Mouse (Mus musculus) MEL (cell line): ENCODE results near the gene Itga11. TPM values are rescaled to one million over a fixed set of nuclear protein-coding genes. Genes with fewer than 3 reads are reported as not detected.

Source experiments
- DNase-seq: peaks from one replicate; pipeline ENCODE4 v3.0.0; 2011; ENCODE audit warnings: low read depth, low spot score
- H3K27ac ChIP-seq: 2 replicates; pipeline ENCODE4 v1.5.1; 2012; ENCODE audit warnings: low read depth, mild to moderate bottlenecking, control low read depth, low read length, moderate library complexity; ENCODE audit not compliant: control insufficient read depth
- H3K27me3 ChIP-seq, 2 experiments: fragments of 150-350 bp in 1 of 2; sonication (generic) in 1 of 2; 2 replicates each; pipeline ENCODE4 v1.6.1; 2012; ENCODE audit warnings: low read length in 2 of 2, mild to moderate bottlenecking in 2 of 2, improper control_type of control experiment in 1 of 2, moderate library complexity in 1 of 2; ENCODE audit not compliant: insufficient read depth in 2 of 2, control insufficient read depth in 1 of 2
- H3K36me3 ChIP-seq, 2 experiments: 2 replicates each; pipeline ENCODE4 v1.6.1; 2012 to 2014; ENCODE audit warnings: low read length in 2 of 2, improper control_type of control experiment in 1 of 2, inconsistent platforms in 1 of 2, mild to moderate bottlenecking in 1 of 2; ENCODE audit not compliant: insufficient read depth in 2 of 2, control insufficient read depth in 1 of 2
- H3K4me1 ChIP-seq, 2 experiments: fragments of 150-350 bp in 1 of 2; sonication (generic) in 1 of 2; 2 replicates each; pipeline ENCODE4 v1.6.1; 2012; ENCODE audit warnings: low read length in 2 of 2, improper control_type of control experiment in 1 of 2, mild to moderate bottlenecking in 1 of 2; ENCODE audit not compliant: insufficient read depth in 2 of 2, control insufficient read depth in 1 of 2
- H3K4me3 ChIP-seq, 2 experiments: fragments of 150-350 bp in 1 of 2; sonication (generic) in 1 of 2; 2 replicates each; pipeline ENCODE4 v1.5.1; 2012; ENCODE audit warnings: low read depth in 2 of 2, low read length in 2 of 2, mild to moderate bottlenecking in 2 of 2, moderate library complexity in 2 of 2, control low read depth in 1 of 2, improper control_type of control experiment in 1 of 2; ENCODE audit not compliant: control insufficient read depth in 1 of 2, insufficient read depth in 1 of 2
- H3K79me2 ChIP-seq: 2 replicates; pipeline ENCODE4 v1.6.1; 2012; ENCODE audit warnings: mild to moderate bottlenecking, low read length, moderate library complexity; ENCODE audit not compliant: control insufficient read depth, poor library complexity, insufficient read depth
- H3K9ac ChIP-seq: 2 replicates; pipeline ENCODE4 v1.6.1; 2012; ENCODE audit warnings: low read depth, mild to moderate bottlenecking, control low read depth, low read length, moderate library complexity; ENCODE audit not compliant: control insufficient read depth, poor library complexity, severe bottlenecking
- H3K9me3 ChIP-seq: fragments of 150-350 bp; sonication (generic); replicated peaks from 2 replicates; pipeline ENCODE4 v1.6.1; 2012; ENCODE audit warnings: mild to moderate bottlenecking, low read length, improper control_type of control experiment, moderate library complexity; ENCODE audit not compliant: insufficient read depth
- CHD1 ChIP-seq: IDR thresholded peaks from 2 replicates; pipeline ENCODE4 v1.6.1; 2012; ENCODE audit warnings: low read depth, mild to moderate bottlenecking, inconsistent platforms, low read length, improper control_type of control experiment
- ELF1 ChIP-seq: IDR thresholded peaks from 2 replicates; pipeline ENCODE4 v1.6.1; 2014; ENCODE audit warnings: low read depth, mild to moderate bottlenecking, inconsistent platforms, low read length, improper control_type of control experiment, moderate library complexity
- EP300 ChIP-seq, 2 experiments: IDR thresholded peaks; 2 replicates each; pipeline ENCODE4 v1.6.1; 2011; ENCODE audit warnings: improper control_type of control experiment in 2 of 2, low read length in 2 of 2, low read depth in 1 of 2, mild to moderate bottlenecking in 1 of 2
- ETS1 ChIP-seq: IDR thresholded peaks from 2 replicates; pipeline ENCODE4 v1.6.1; 2012; ENCODE audit warnings: low read depth, mild to moderate bottlenecking, inconsistent platforms, low read length, improper control_type of control experiment, moderate library complexity
- GABPA ChIP-seq: IDR thresholded peaks from 2 replicates; pipeline ENCODE4 v1.6.1; 2012; ENCODE audit warnings: low read depth, mild to moderate bottlenecking, inconsistent platforms, low read length, improper control_type of control experiment, moderate library complexity
- HCFC1 ChIP-seq: IDR thresholded peaks from 2 replicates; pipeline ENCODE4 v1.6.1; 2012; ENCODE audit warnings: low read depth, mild to moderate bottlenecking, inconsistent platforms, low read length, improper control_type of control experiment, moderate library complexity
- KAT2A ChIP-seq: conservative IDR thresholded peaks from 2 replicates; pipeline ENCODE4 v1.6.1; 2012; ENCODE audit warnings: low read depth, low read length, improper control_type of control experiment, inconsistent platforms
- MAFK ChIP-seq: IDR thresholded peaks from 2 replicates; pipeline ENCODE4 v1.6.1; 2011; ENCODE audit warnings: low read depth, mild to moderate bottlenecking, low read length, improper control_type of control experiment, borderline replicate concordance
- MAX ChIP-seq: IDR thresholded peaks from 2 replicates; pipeline ENCODE4 v1.6.1; 2011; ENCODE audit warnings: low read length, improper control_type of control experiment
- MEF2A ChIP-seq: IDR thresholded peaks from 2 replicates; pipeline ENCODE4 v1.6.1; 2014; ENCODE audit warnings: low read depth, mild to moderate bottlenecking, inconsistent platforms, low read length, improper control_type of control experiment; ENCODE audit not compliant: poor library complexity, insufficient replicate concordance, severe bottlenecking; ENCODE audit errors: extremely low read depth
- MYB ChIP-seq: IDR thresholded peaks from 2 replicates; pipeline ENCODE4 v1.6.1; 2011; ENCODE audit warnings: mild to moderate bottlenecking, low read depth, low read length, improper control_type of control experiment
- MYC ChIP-seq: IDR thresholded peaks from 2 replicates; pipeline ENCODE4 v1.6.1; 2011; ENCODE audit warnings: low read depth, mild to moderate bottlenecking, low read length, improper control_type of control experiment, moderate library complexity
- NRF1 ChIP-seq: IDR thresholded peaks from 2 replicates; pipeline ENCODE4 v1.6.1; 2014; ENCODE audit warnings: low read depth, mild to moderate bottlenecking, inconsistent platforms, low read length, improper control_type of control experiment, moderate library complexity; ENCODE audit not compliant: poor library complexity, insufficient read depth, severe bottlenecking
- POLR2A ChIP-seq, 2 experiments: IDR thresholded peaks; 2 replicates each; pipeline ENCODE4 v1.6.1; 2011 to 2012; ENCODE audit warnings: low read length in 2 of 2, mild to moderate bottlenecking in 2 of 2, control low read depth in 1 of 2, improper control_type of control experiment in 1 of 2, low read depth in 1 of 2, moderate library complexity in 1 of 2; ENCODE audit not compliant: control insufficient read depth in 1 of 2, insufficient read depth in 1 of 2, poor library complexity in 1 of 2
- RAD21 ChIP-seq: IDR thresholded peaks from 2 replicates; pipeline ENCODE4 v1.6.1; 2011; ENCODE audit warnings: mild to moderate bottlenecking, low read depth, low read length, improper control_type of control experiment
- SIN3A ChIP-seq: IDR thresholded peaks from 2 replicates; pipeline ENCODE4 v1.6.1; 2012; ENCODE audit warnings: low read length, improper control_type of control experiment, inconsistent platforms
- SMC3 ChIP-seq: IDR thresholded peaks from 2 replicates; pipeline ENCODE4 v1.6.1; 2011; ENCODE audit warnings: low read depth, low read length, improper control_type of control experiment
- ZC3H11A ChIP-seq: IDR thresholded peaks from 2 replicates; pipeline ENCODE4 v1.6.1; 2012; ENCODE audit warnings: low read depth, mild to moderate bottlenecking, inconsistent platforms, low read length, improper control_type of control experiment
- ZKSCAN1 ChIP-seq: IDR thresholded peaks from 2 replicates; pipeline ENCODE4 v1.6.1; 2012; ENCODE audit warnings: low read depth, mild to moderate bottlenecking, inconsistent platforms, low read length, improper control_type of control experiment, moderate library complexity
- ZMIZ1 ChIP-seq: IDR thresholded peaks from 2 replicates; pipeline ENCODE4 v1.6.1; 2012; ENCODE audit warnings: low read depth, mild to moderate bottlenecking, inconsistent platforms, low read length, improper control_type of control experiment, moderate library complexity
- polyA plus RNA-seq, 2 experiments: library from polyadenylated mRNA; stranded (reverse) in 1 of 2; unstranded in 1 of 2; fragments of >175 nt in 1 of 2; fragments of >200 nt in 1 of 2; gene quantifications; 2 replicates each; pipeline versions ENCODE4 v1.2.1 to v1.2.4; 2012; ENCODE audit warnings: low replicate concordance in 2 of 2, low read depth in 1 of 2; ENCODE audit not compliant: insufficient read length in 2 of 2, insufficient read depth in 1 of 2, missing spikeins in 1 of 2
- total RNA-seq: library from RNA; depleted of rRNA; stranded (reverse); fragments of 300-350 nt; gene quantifications from 2 replicates; pipeline ENCODE4 v1.2.3, GENCODE M21; 2012

Itga11 gene
- total and polyA plus RNA-seq, 3 experiments, result not detected

DNA sequence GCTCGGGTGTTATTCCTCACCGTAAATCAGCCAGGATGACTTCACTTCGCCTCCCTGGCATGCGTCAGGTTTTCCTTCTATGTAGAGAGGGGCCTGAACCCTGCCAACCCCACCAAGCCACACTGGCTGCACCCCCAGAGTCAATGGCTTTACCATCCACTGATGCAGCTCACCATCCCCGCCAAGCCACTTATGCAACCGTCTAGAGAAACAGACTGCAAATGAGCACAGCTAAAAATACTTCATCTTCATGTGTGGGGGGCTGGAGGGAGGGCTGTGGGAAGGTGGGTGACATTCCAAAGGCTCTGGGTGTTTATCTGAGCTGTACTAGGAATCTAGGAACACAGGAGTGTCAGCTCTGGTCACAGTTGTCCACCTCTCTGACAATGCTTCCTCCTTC lies 45.2 kb upstream of the Itga11 start:
- H3K79me2 ChIP-seq, result no peaks in the 10 kb centered on the region
- no peaks in the 10 kb centered on the region; a peak in 2 of 4 replicates for H3K27me3 ChIP-seq
- no peak for DNase-seq
- no peaks in the 10 kb centered on the region for H3K9me3 ChIP-seq
- H3K27ac ChIP-seq, result no peak overlapping the region
- TF ChIP-seq ETS1, result no peak
- TF ChIP-seq MAX, result no peak
- no peak for TF ChIP-seq CHD1
- no peak for TF ChIP-seq MAFK
- TF ChIP-seq POLR2A (IDR thresholded peaks at IDR 0.05; ENCODE audit: control insufficient read depth in 1 of 2, insufficient read depth in 1 of 2, low read depth in 1 of 2, low read length in 2 of 2, poor library complexity in 1 of 2), result no peak
- TF ChIP-seq RAD21, result no peak
- TF ChIP-seq EP300 (IDR thresholded peaks at IDR 0.05; ENCODE audit: low read depth in 1 of 2, low read length in 2 of 2), result no peak
- no peak for TF ChIP-seq MYC
- no peak for TF ChIP-seq GABPA
- no peak for TF ChIP-seq SIN3A
- no peak for TF ChIP-seq ZC3H11A
- no peak for TF ChIP-seq ELF1
- TF ChIP-seq ZKSCAN1, result no peak
- TF ChIP-seq MYB, result no peak
- TF ChIP-seq HCFC1, result no peak
- no peak for TF ChIP-seq ZMIZ1
- H3K4me1 ChIP-seq, result no peaks in the 10 kb centered on the region
- no peaks in the 10 kb centered on the region for H3K36me3 ChIP-seq
- H3K9ac ChIP-seq, result no peak overlapping the region
- H3K4me3 ChIP-seq, result no peak overlapping the region

DNA sequence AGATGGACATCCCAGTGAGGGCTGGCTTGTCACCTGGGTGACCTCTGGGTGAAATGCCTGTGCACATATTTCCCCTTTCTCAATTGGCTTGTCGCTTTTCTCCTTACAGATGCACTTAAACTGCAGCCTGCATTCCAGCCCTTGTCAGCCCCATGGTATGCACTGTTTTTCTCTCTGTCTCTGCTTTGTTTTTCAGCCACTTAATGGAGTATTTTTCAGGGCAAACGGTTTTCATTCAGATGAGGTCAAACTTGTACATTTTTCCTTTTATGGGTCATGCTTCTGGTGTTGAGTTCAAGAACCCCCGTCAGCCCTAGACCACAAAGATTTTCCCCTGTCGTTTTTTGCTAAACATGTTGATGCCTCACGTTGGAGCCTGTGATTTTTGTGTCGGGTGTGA lies 39.6 kb upstream of the Itga11 start:
- H3K36me3 ChIP-seq, result no peaks in the 10 kb centered on the region
- TF ChIP-seq MYB (no peak), MAX (no peak), POLR2A (IDR thresholded peaks at IDR 0.05; ENCODE audit: control insufficient read depth in 1 of 2, insufficient read depth in 1 of 2, low read depth in 1 of 2, low read length in 2 of 2, poor library complexity in 1 of 2) (no peak), MEF2A (no peak), MYC (no peak), RAD21 (no peak), KAT2A (no peak), ZKSCAN1 (no peak), ZC3H11A (no peak), NRF1 (no peak), SMC3 (no peak)
- TF ChIP-seq, all 39 proteins: peak for 0
- Histone ChIP-seq H3K4me1 (no peaks in the 10 kb centered on the region), H3K4me3 (no peak overlapping the region), H3K27ac (no peak overlapping the region), H3K79me2 (no peaks in the 10 kb centered on the region), H3K27me3 (no peaks in the 10 kb centered on the region; a peak in 2 of 4 replicates), H3K9ac (no peak overlapping the region), H3K9me3 (no peaks in the 10 kb centered on the region)
- no peak for DNase-seq
